Mouse (Mus musculus) heart, embryonic 14.5 days (tissue): ENCODE measurements around the gene Mafk. TPM values are rescaled to one million over a fixed set of nuclear protein-coding genes. Genes with fewer than 3 reads are reported as not detected.

ENCODE experiments used
- microRNA-seq: library from miRNA; unstranded; fragments of <30 nt; microRNA quantifications from one replicate; pipeline ENCODE4, GENCODE M21; 2016
- polyA plus RNA-seq: library from polyadenylated mRNA; unstranded; fragments of >200 nt; fragmentation: Nextera tagmentation; extraction: Ambion mirVana; gene quantifications from 2 replicates; pipeline ENCODE4 v1.2.1, GENCODE M21; 2014

The Mafk gene
- polyA plus RNA-seq, 1 experiment from 2014 or later = 11.2 TPM

Small RNAs within 50 kb of the gene (microRNA-seq; reads per million reads assigned to microRNA genes)
- gene Mir7037 = not detected

Other genes starting within 250 kb of the Mafk start
- gene Uncx, start 248.0 kb upstream of the Mafk start, polyA plus RNA-seq = not detected in 2 replicates
- 0.96 and 1.3 TPM in 2 replicates for gene Micall2, start 55.2 kb upstream of the Mafk start, polyA plus RNA-seq
- gene Ints1, start 15.8 kb upstream of the Mafk start, polyA plus RNA-seq = 17.1 and 19.8 TPM in 2 replicates
- 0.05 and 0.19 TPM in 2 replicates for gene Tmem184a, start 28.4 kb downstream of the Mafk start, polyA plus RNA-seq
- not detected in 2 replicates for gene Gm26938, start 34.9 kb downstream of the Mafk start, polyA plus RNA-seq
- 41.1 and 44.5 TPM in 2 replicates for gene Psmg3, start 35.4 kb downstream of the Mafk start, polyA plus RNA-seq
- 0.07 TPM in 1 of 2 replicates, not detected in the other for gene Elfn1, start 116.4 kb downstream of the Mafk start, polyA plus RNA-seq